Mouse (Mus musculus) hindlimb bud, embryonic 11.5 days (tissue): ENCODE measurements around the gene Rpl3.

Experiments
- DNase-seq: peaks from one replicate; pipeline ENCODE4 v3.0.0-alpha.2; 2012; ENCODE audit warnings: low read depth, low spot score; ENCODE audit errors: extremely low spot score

Rpl3 gene

GRCm38 (mm10) chr15:80115866-80116794, 24.5 kb upstream of the Rpl3 start:
- no peak for DNase-seq

- no peak for DNase-seq
These were observed 23.6 kb upstream of the Rpl3 start for GRCm38 (mm10) chr15:80115256-80115655.

GRCm38 (mm10) chr15:80114414-80114813, 22.7 kb upstream of the Rpl3 start:
- DNase-seq, result no peak

GRCm38 (mm10) chr15:80112499-80112898, 20.8 kb upstream of the Rpl3 start:
- DNase-seq, result no peak

GRCm38 (mm10) chr15:80111436-80111835, 19.8 kb upstream of the Rpl3 start:
- no peak for DNase-seq

- no peak for DNase-seq
These were observed 15.9 kb upstream of the Rpl3 start for GRCm38 (mm10) chr15:80107575-80107974.

- no peak for DNase-seq
These were observed 15.5 kb upstream of the Rpl3 start for GRCm38 (mm10) chr15:80107143-80107542.

GRCm38 (mm10) chr15:80105490-80106410, 14.1 kb upstream of the Rpl3 start:
- no peak for DNase-seq

GRCm38 (mm10) chr15:80102495-80102894, 10.8 kb upstream of the Rpl3 start:
- no peak for DNase-seq

- no peak for DNase-seq
These were observed 9.8 kb upstream of the Rpl3 start for GRCm38 (mm10) chr15:80101503-80101902.

GRCm38 (mm10) chr15:80100871-80101270, 9.2 kb upstream of the Rpl3 start:
- DNase-seq, result no peak

- DNase-seq, result no peak
These were observed 8.5 kb upstream of the Rpl3 start for GRCm38 (mm10) chr15:80100196-80100595.

- DNase-seq, result no peak
These were observed 7.8 kb upstream of the Rpl3 start for GRCm38 (mm10) chr15:80099477-80099876.

- no peak for DNase-seq
These were observed 7.1 kb upstream of the Rpl3 start for GRCm38 (mm10) chr15:80098809-80099208.

GRCm38 (mm10) chr15:80097999-80098461, 6.4 kb upstream of the Rpl3 start:
- no peak for DNase-seq

GRCm38 (mm10) chr15:80096946-80097881, 5.5 kb upstream of the Rpl3 start:
- no peak for DNase-seq

GRCm38 (mm10) chr15:80096406-80096805, 4.7 kb upstream of the Rpl3 start:
- DNase-seq, result no peak

GRCm38 (mm10) chr15:80095596-80095995, 3.9 kb upstream of the Rpl3 start:
- DNase-seq, result no peak

GRCm38 (mm10) chr15:80094201-80094600, 2.5 kb upstream of the Rpl3 start:
- DNase-seq, result no peak

- no peak for DNase-seq
These were observed 931 bp upstream of the Rpl3 start for GRCm38 (mm10) chr15:80092599-80092998.
